ENCODE assay signal across 26 mouse cellular contexts in the genomic region with DNA sequence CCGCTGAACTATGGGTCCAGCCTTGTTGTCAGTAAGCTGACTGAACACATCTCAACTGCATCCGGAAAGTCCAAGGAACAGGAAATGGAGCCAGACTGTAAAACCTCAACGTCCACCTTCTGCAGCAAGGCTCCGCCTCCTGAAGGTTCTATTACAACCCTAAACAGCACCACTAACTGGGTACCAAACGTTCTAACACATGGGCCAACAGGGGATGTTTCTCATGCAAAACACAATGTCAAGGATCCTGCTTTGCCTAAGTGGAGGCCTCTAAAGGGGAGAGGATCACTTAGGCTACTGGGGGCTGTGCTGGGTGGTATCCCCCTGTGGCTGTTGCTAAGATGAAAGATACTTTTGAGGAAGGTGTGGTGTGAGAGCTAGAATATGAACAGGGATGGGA. TPM values are rescaled to one million over a fixed set of nuclear protein-coding genes. Genes with fewer than 3 reads are reported as not detected.
DNase-seq lines count a peak whose midpoint lies in the region; TF ChIP-seq lines count a peak whose summit lies in the region.
"Had no signal": no experiment of that assay in that cellular context is flagged by ENCODE, and none has a peak within 500 bp of the region (broad histone marks: within the 10 kb centered on the region; RNA-seq: fewer than 3 reads in every experiment).

No protein-coding gene starts in this region.

- no peaks in the 10 kb centered on the region for H3K27me3 ChIP-seq in E14TG2a.4 (ENCODE audit: insufficient read depth, low read length)
- no peaks in the 10 kb centered on the region for H3K27me3 ChIP-seq in splenic B cell, adult 2 months (ENCODE audit: control insufficient read depth, insufficient read depth, low read length, poor library complexity, severe bottlenecking)
- H3K27me3 ChIP-seq: embryonic facial prominence, embryonic 13.5 days; forebrain, embryonic 12.5 days; forebrain, embryonic 15.5 days; hindbrain, embryonic 13.5 days; intestine, embryonic 15.5 days had no signal

- peaks cover 21% of the 10 kb centered on the region for H3K9me3 ChIP-seq in E14TG2a.4 (ENCODE audit: low read length)
- H3K9me3 ChIP-seq: embryonic facial prominence, embryonic 10.5 days; embryonic facial prominence, embryonic 13.5 days; intestine, embryonic 15.5 days had no signal

- no peak for TF ChIP-seq CTCF in E14TG2a.4 (conservative IDR thresholded peaks at IDR 0.05; ENCODE audit: low read length)
- TF ChIP-seq CTCF in lung, adult 2 months (IDR thresholded peaks at IDR 0.05; ENCODE audit: insufficient read depth, low read length), result no peak

- peak; percentile 59 for DNase-seq in 416B (ENCODE audit: low read depth)
- DNase-seq in R1 (ENCODE audit: low read depth, low spot score), result peak; percentile 88
- peak; percentile 8 for DNase-seq in splenic B cell, adult 2 months (ENCODE audit: low read depth, low spot score)
- DNase-seq in gastrocnemius, postnatal 10 days, result no peak
- no peak for DNase-seq in frontal cortex, postnatal 25 days (ENCODE audit: low spot score in 2 of 2)
- DNase-seq in lung, adult 2 months, result no peak
- DNase-seq: adrenal gland, adult 8-10 months; adrenal gland, postnatal 36 days; cerebellum, adult 18-20 months; cerebellum, postnatal 10 days; cerebellum, postnatal 36 days; embryo, embryonic 11 days; gastrocnemius, adult 2 months; gastrocnemius, postnatal 25 days; heart, postnatal 36 days; kidney, adult 11 months; kidney, adult 8-10 months had no signal

- no peak for TF ChIP-seq POLR2A in lung, adult 2 months (IDR thresholded peaks at IDR 0.05; ENCODE audit: borderline replicate concordance, extremely low read depth, low read depth, low read length)

- H3K4me3 ChIP-seq in E14TG2a.4 (replicated peaks; ENCODE audit: low read length), result peak overlapping the region; percentile 59
- H3K4me3 ChIP-seq in lung, adult 2 months (replicated peaks; ENCODE audit: extremely low read depth, low read depth, low read length), result no peak overlapping the region
- H3K4me3 ChIP-seq: embryonic facial prominence, embryonic 10.5 days; embryonic facial prominence, embryonic 13.5 days; erythroblast, embryonic 14.5 days; forebrain, embryonic 12.5 days; forebrain, embryonic 15.5 days; gastrocnemius, adult 2 months; hindbrain, embryonic 10.5 days; hindbrain, embryonic 13.5 days; intestine, embryonic 15.5 days had no signal

- peaks cover 18% of the 10 kb centered on the region for H3K4me1 ChIP-seq in E14TG2a.4 (replicated peaks; ENCODE audit: low read depth, low read length)
- H3K4me1 ChIP-seq in lung, adult 2 months (ENCODE audit: control insufficient read depth, insufficient read depth, low read length), result peaks cover 2% of the 10 kb centered on the region; the same call in 1 of the 2 replicates
- H3K4me1 ChIP-seq: forebrain, embryonic 12.5 days; forebrain, embryonic 15.5 days; intestine, embryonic 15.5 days had no signal

- WGBS in lung, adult 2 months, result 49% methylated on average over 5 of the region's 5 CpGs

- H3K36me3 ChIP-seq in E14TG2a.4 (ENCODE audit: insufficient read depth, low read length), result peaks cover 11% of the 10 kb centered on the region
- H3K36me3 ChIP-seq in splenic B cell, adult 2 months (ENCODE audit: control insufficient read depth, insufficient read depth, low read length, poor library complexity, severe bottlenecking), result no peaks in the 10 kb centered on the region
- H3K36me3 ChIP-seq: embryonic facial prominence, embryonic 10.5 days; embryonic facial prominence, embryonic 13.5 days; forebrain, embryonic 12.5 days; forebrain, embryonic 15.5 days; hindbrain, embryonic 10.5 days; hindbrain, embryonic 13.5 days; intestine, embryonic 15.5 days had no signal

RNA-seq across cellular contexts. Expression of a gene that starts 51.0 kb away (rescaled TPM):
- total RNA-seq in gastrocnemius, postnatal 10 days (2021), result 10 to 100 TPM; 64.8 to 69.5 TPM
- 50.4 and 61.7 TPM in 2 replicates for polyA plus RNA-seq in lung, adult 2 months (2012; rRNA removed)

Comparison
In these comparisons a context has a peak if more than half of its experiments do, and no peak if none do; other contexts are left out.
1. DNase-seq: peak in 416B (single experiment), R1 (single experiment) and splenic B cell, adult 2 months (single experiment); none in gastrocnemius, postnatal 10 days (single experiment), frontal cortex, postnatal 25 days (0 of 2) and lung, adult 2 months (single experiment).